Mouse (Mus musculus) hindbrain, embryonic 15.5 days (tissue): ENCODE results near the gene Slc25a40. TPM values are rescaled to one million over a fixed set of nuclear protein-coding genes. Genes with fewer than 3 reads are reported as not detected.

Experiments used
- polyA plus RNA-seq: library from polyadenylated mRNA; unstranded; fragments of >200 nt; fragmentation: Nextera tagmentation; extraction: Ambion mirVana; gene quantifications from 2 replicates; pipeline ENCODE4 v1.2.1, GENCODE M21; 2015

Gene Slc25a40
- polyA plus RNA-seq, 1 experiment from 2014 or later = 9.0 TPM

Other genes starting within 250 kb of the Slc25a40 start
- gene Adam22, start 54.7 kb upstream of the Slc25a40 start, polyA plus RNA-seq = 41.9 and 45.1 TPM in 2 replicates
- gene Dbf4, start 134 bp upstream of the Slc25a40 start, polyA plus RNA-seq = 10.6 and 12.1 TPM in 2 replicates
- 39.5 and 42.5 TPM in 2 replicates for gene Rundc3b, start 200.1 kb downstream of the Slc25a40 start, polyA plus RNA-seq
- gene Abcb1a, start 237.2 kb downstream of the Slc25a40 start, polyA plus RNA-seq = 1.6 and 2.1 TPM in 2 replicates